In the genomic region with DNA sequence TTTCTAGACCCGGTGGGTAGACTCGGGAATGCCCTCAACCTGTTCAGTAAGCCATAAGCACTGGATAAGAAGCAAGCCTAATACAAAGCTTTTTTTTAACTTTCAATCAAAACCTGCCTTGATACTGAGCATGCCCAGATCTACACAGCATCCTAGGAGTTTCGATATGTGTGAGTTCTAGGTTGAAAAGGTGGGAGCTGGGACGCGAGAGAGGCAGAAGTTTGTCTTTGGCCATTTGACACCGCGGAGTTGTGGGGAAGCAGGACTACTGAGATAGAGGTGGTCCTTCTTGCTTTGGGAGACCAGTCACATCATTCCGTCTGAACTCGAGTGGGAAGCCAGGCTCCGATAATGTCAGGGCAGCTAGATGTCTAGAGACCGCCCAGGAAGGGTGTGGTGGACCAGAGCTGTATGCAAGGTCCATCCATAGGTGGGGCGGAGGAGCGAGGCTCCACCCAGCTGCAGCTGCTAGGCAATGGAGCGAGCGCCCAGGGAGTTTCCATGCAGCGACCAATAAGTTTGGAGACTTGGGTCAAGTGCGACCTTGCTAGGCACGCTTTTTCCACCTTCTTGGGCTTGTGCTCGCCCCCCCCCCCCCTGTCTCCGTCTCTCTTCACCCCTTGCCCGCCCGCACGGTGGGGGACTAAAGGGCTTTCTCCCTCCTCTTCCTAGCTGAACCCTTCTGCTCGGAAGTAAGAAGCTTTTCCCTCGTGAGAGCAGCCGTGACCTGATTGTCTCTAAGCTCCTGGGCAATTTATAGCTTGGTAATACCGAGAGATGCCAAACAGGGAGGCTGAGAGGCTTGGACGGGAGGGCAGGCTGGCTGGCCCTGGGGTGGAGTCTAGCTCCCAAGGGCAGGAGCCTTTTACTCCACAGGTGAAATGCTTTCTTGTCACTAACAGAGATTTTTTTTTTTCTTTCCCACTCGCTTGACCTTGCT, we compare ENCODE assay signal across 9 mouse cellular contexts. TPM values are rescaled to one million over a fixed set of nuclear protein-coding genes. Genes with fewer than 3 reads are reported as not detected.
DNase-seq lines count a peak whose midpoint lies in the region; ATAC-seq and TF ChIP-seq lines count a peak whose summit lies in the region.
"Had no signal": no experiment of that assay in that cellular context is flagged by ENCODE, and none has a peak within 500 bp of the region (broad histone marks: within the 10 kb centered on the region; RNA-seq: fewer than 3 reads in every experiment).

No protein-coding gene starts in this region.

- H3K27ac ChIP-seq in kidney, adult 2 months (ENCODE audit: insufficient read depth, low read depth, low read length), result no peak overlapping the region
- no peak overlapping the region for H3K27ac ChIP-seq in intestine, postnatal 0 days (ENCODE audit: low read depth, low read length)
- no peak overlapping the region for H3K27ac ChIP-seq in limb, embryonic 14.5 days (replicated peaks; ENCODE audit: low read depth, low read length)

- H3K36me3 ChIP-seq in kidney, adult 2 months (ENCODE audit: control insufficient read depth, insufficient read depth, low read length), result no peaks in the 10 kb centered on the region
- H3K36me3 ChIP-seq in intestine, postnatal 0 days (ENCODE audit: control insufficient read depth, insufficient read depth), result no peaks in the 10 kb centered on the region
- no peaks in the 10 kb centered on the region for H3K36me3 ChIP-seq in limb, embryonic 14.5 days (ENCODE audit: control insufficient read depth, insufficient read depth, low read length)

- H3K9me3 ChIP-seq in intestine, postnatal 0 days (ENCODE audit: control insufficient read depth), result no peaks in the 10 kb centered on the region
- H3K9me3 ChIP-seq in limb, embryonic 14.5 days (ENCODE audit: control insufficient read depth, low read length), result no peaks in the 10 kb centered on the region

- no peak overlapping the region for H3K4me3 ChIP-seq in kidney, adult 2 months (ENCODE audit: insufficient read depth, low read depth, low read length)
- H3K4me3 ChIP-seq in intestine, postnatal 0 days (ENCODE audit: low read depth, low read length), result peak overlapping the region; percentile 29
- peak overlapping the region; percentile 43 for H3K4me3 ChIP-seq in limb, embryonic 14.5 days (replicated peaks; ENCODE audit: low read length)

- peaks cover 3% of the 10 kb centered on the region; the same call in 1 of the 2 replicates for H3K4me1 ChIP-seq in kidney, adult 2 months (ENCODE audit: control insufficient read depth, insufficient read depth, low read length)
- no peaks in the 10 kb centered on the region for H3K4me1 ChIP-seq in intestine, postnatal 0 days (replicated peaks; ENCODE audit: control insufficient read depth, insufficient read depth, low read length)
- H3K4me1 ChIP-seq in limb, embryonic 14.5 days (ENCODE audit: control insufficient read depth, insufficient read depth, low read length), result peaks cover 6% of the 10 kb centered on the region

- peak; percentile 2 for DNase-seq in kidney, adult 2 months
- DNase-seq in kidney, adult 8-10 months, result no peak
- peak; percentile 69 for DNase-seq in cerebellum, adult 8-10 months
- peak; percentile 72 to 75 for DNase-seq in frontal cortex, adult 2 months (ENCODE audit: extremely low spot score in 1 of 2, low spot score in 1 of 2)
- DNase-seq in limb, embryonic 14.5 days (ENCODE audit: low spot score), result no peak
- peak; percentile 88 for DNase-seq in retina, adult 2 months (ENCODE audit: low read depth, low spot score)

- peaks cover 2% of the 10 kb centered on the region; the same call in 1 of the 2 replicates for H3K27me3 ChIP-seq in kidney, adult 2 months (replicated peaks; ENCODE audit: control insufficient read depth, insufficient read depth, low read length)
- peaks cover 11% of the 10 kb centered on the region; the same call in 1 of the 2 replicates for H3K27me3 ChIP-seq in intestine, postnatal 0 days (replicated peaks; ENCODE audit: control insufficient read depth, insufficient read depth, low read length)
- peaks cover 33% of the 10 kb centered on the region for H3K27me3 ChIP-seq in limb, embryonic 14.5 days (ENCODE audit: control insufficient read depth, insufficient read depth, low read length)
- H3K27me3 ChIP-seq: CH12.LX had no signal

- no peak overlapping the region for H3K9ac ChIP-seq in intestine, postnatal 0 days (ENCODE audit: low read depth, low read length)
- peak overlapping the region; percentile 12; the same call in 1 of the 2 replicates for H3K9ac ChIP-seq in limb, embryonic 14.5 days (ENCODE audit: low read depth, low read length, severe bottlenecking)

- peak; percentile 79 for ATAC-seq in intestine, postnatal 0 days
- ATAC-seq in limb, embryonic 14.5 days (ENCODE audit: low FRiP score, low read depth), result peak; percentile 62; the same call in 1 of the 2 replicates
- ATAC-seq in erythroid progenitor cell, adult 5-6 weeks (replicated peaks; ENCODE audit: low FRiP score, poor library complexity, severe bottlenecking), result no peak

- WGBS in kidney, adult 2 months, result 2% methylated on average over 29 of the region's 29 CpGs
- 2% methylated on average over 28 of the region's 29 CpGs for WGBS in intestine, postnatal 0 days
- WGBS in limb, embryonic 14.5 days, result under 1% methylated on average over 24 of the region's 29 CpGs

- H3K4me2 ChIP-seq in intestine, postnatal 0 days (replicated peaks; ENCODE audit: low read depth), result peak overlapping the region; percentile 66
- H3K4me2 ChIP-seq in limb, embryonic 14.5 days (replicated peaks; ENCODE audit: low read depth, low read length, severe bottlenecking), result peak overlapping the region; percentile 88

- no peak for TF ChIP-seq CTCF in kidney, adult 2 months (conservative IDR thresholded peaks at IDR 0.05; ENCODE audit: insufficient read depth, insufficient read length, low read depth, low read length)
- TF ChIP-seq CTCF in intestine, postnatal 0 days (IDR thresholded peaks at IDR 0.05; ENCODE audit: low read depth), result no peak

- TF ChIP-seq POLR2A in kidney, adult 2 months (IDR thresholded peaks at IDR 0.05; ENCODE audit: low read depth, low read length), result no peak
- no peak for TF ChIP-seq POLR2A in limb, embryonic 14.5 days (IDR thresholded peaks at IDR 0.05; ENCODE audit: borderline replicate concordance, extremely low read depth, insufficient read depth, insufficient read length)

RNA-seq across cellular contexts. Expression of gene Syt1, which starts 0.7 kb away (rescaled TPM):
- polyA plus RNA-seq in kidney, adult 2 months (2012; rRNA removed), result 0.27 and 1.0 TPM in 2 replicates
- polyA plus RNA-seq in frontal cortex, adult 2 months (2012; rRNA removed), result 651 and 663 TPM in 2 replicates
- polyA plus RNA-seq in intestine, postnatal 0 days (2015; fragmentation: Nextera tagmentation; extraction: Ambion mirVana), result 4.5 and 6.4 TPM in 2 replicates
- 0.84 and 1.00 TPM in 2 replicates for polyA plus RNA-seq in limb, embryonic 14.5 days (2012; rRNA removed)
- 1.1 and 2.0 TPM in 2 replicates for polyA plus RNA-seq in limb, embryonic 14.5 days (2014; fragmentation: Nextera tagmentation; extraction: Ambion mirVana)
- total RNA-seq in erythroid progenitor cell, adult 5-6 weeks (2015; ENCODE audit: low replicate concordance), result not detected in 2 replicates
- not detected in 2 replicates for total RNA-seq in erythroid progenitor cell, adult 5-6 weeks (2017; ENCODE audit: low replicate concordance)
- total RNA-seq: CH12.LX had no signal

Comparison
In these comparisons a context has a peak if more than half of its experiments do, and no peak if none do; other contexts are left out.
1. DNase-seq: peak in kidney, adult 2 months (single experiment), cerebellum, adult 8-10 months (single experiment), frontal cortex, adult 2 months (2 of 2) and retina, adult 2 months (single experiment); none in kidney, adult 8-10 months (0 of 2) and limb, embryonic 14.5 days (single experiment).
2. RNA of gene Syt1, which starts 0.7 kb away (polyA plus RNA-seq): 651 to 663 TPM in frontal cortex, adult 2 months; 4.5 to 6.4 TPM in intestine, postnatal 0 days, 0.84 to 2.0 TPM in limb, embryonic 14.5 days and 0.27 to 1.0 TPM in kidney, adult 2 months; every median in the first group is over 10 times any median in the second.